18 mouse cellular contexts compared by ENCODE assay signal in the genomic region with DNA sequence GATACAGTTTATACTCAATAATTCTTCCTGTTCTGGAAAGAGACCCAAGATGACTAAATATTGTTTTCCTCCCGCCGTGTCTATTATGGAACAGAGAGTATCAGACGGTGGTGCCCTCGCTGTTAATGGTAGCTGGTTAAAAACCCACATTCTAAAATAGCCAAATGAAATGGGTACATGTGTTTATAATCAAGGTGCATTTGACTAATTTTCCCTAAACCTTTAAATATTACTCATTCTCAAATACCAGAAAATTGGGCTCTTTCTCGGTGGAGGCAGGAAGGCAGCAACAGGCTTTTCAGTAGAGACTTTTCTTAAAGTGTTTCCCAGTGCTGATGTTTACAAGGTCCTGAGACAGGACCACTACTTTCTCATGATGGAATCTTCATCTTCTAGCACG.
"Had no signal": no experiment of that assay in that cellular context is flagged by ENCODE, and none has a peak within 500 bp of the region (broad histone marks: within the 10 kb centered on the region; RNA-seq: fewer than 3 reads in every experiment).

No protein-coding gene starts in this region.

- H3K27ac ChIP-seq: midbrain, embryonic 10.5 days; midbrain, embryonic 13.5 days; midbrain, embryonic 15.5 days; neural tube, embryonic 12.5 days; stomach, embryonic 15.5 days; stomach, postnatal 0 days had no signal

- H3K27me3 ChIP-seq: midbrain, embryonic 13.5 days; midbrain, embryonic 15.5 days; neural tube, embryonic 12.5 days; stomach, embryonic 15.5 days had no signal

- H3K4me2 ChIP-seq: lung, embryonic 14.5 days; midbrain, embryonic 13.5 days; midbrain, embryonic 15.5 days; neural tube, embryonic 12.5 days; stomach, embryonic 15.5 days had no signal

- H3K9ac ChIP-seq: lung, embryonic 14.5 days; midbrain, embryonic 13.5 days; midbrain, embryonic 15.5 days; neural tube, embryonic 12.5 days; stomach, embryonic 15.5 days had no signal

- H3K4me1 ChIP-seq: midbrain, embryonic 10.5 days; midbrain, embryonic 13.5 days; midbrain, embryonic 15.5 days; neural tube, embryonic 12.5 days; stomach, embryonic 15.5 days had no signal

- H3K4me3 ChIP-seq: midbrain, embryonic 10.5 days; midbrain, embryonic 13.5 days; midbrain, embryonic 15.5 days; neural tube, embryonic 12.5 days; stomach, embryonic 15.5 days had no signal

- ATAC-seq: midbrain, embryonic 13.5 days; midbrain, embryonic 15.5 days had no signal

- H3K36me3 ChIP-seq: midbrain, embryonic 10.5 days; midbrain, embryonic 13.5 days; midbrain, embryonic 15.5 days; neural tube, embryonic 12.5 days; stomach, embryonic 15.5 days had no signal

- H3K9me3 ChIP-seq: midbrain, embryonic 15.5 days; stomach, embryonic 15.5 days had no signal

- DNase-seq: lung, adult 18-20 months; lung, embryonic 14.5 days; lung, postnatal 10 days; lung, postnatal 4 days; retina, postnatal 1 day; right cerebral cortex, adult 18-20 months; right cerebral cortex, postnatal 25 days; right cerebral cortex, postnatal 4 days; spleen, adult 18-20 months; thymus, adult 2 months; thymus, postnatal 25 days; thymus, postnatal 4 days had no signal
